Mouse (Mus musculus): Measurements from ENCODE around the gene Pold4. TPM values are rescaled to one million over a fixed set of nuclear protein-coding genes. Genes with fewer than 3 reads are reported as not detected.
A peak's percentile ranks its signal among the peaks of the same experiment; 100 is the strongest.

Pold4 gene
- polyA plus RNA-seq, 1 experiment from 2014 or later, result 31.3 TPM

- DNase-seq (ENCODE audit: low spot score), result no peak
- no peaks in the 10 kb centered on the region for H3K27me3 ChIP-seq (replicated peaks; ENCODE audit: control insufficient read depth, insufficient read depth, low read length)
- no peak overlapping the region for H3K4me3 ChIP-seq (ENCODE audit: low read depth, low read length)
- peak overlapping the region; percentile 57; the same call in 1 of the 2 replicates for H3K27ac ChIP-seq (replicated peaks; ENCODE audit: low read depth, low read length)
- no peak for ATAC-seq (ENCODE audit: low read depth)
- no peaks in the 10 kb centered on the region for H3K9me3 ChIP-seq (ENCODE audit: control insufficient read depth, low read length)
- peaks cover 12% of the 10 kb centered on the region for H3K36me3 ChIP-seq (ENCODE audit: control insufficient read depth, insufficient read depth, low read length)
- WGBS, result 73% methylated on average over 6 of the region's 6 CpGs
- H3K9ac ChIP-seq (ENCODE audit: low read depth, low read length), result 0 out of 2 replicates have a peak overlapping the region, but pooled peaks have one; percentile 35
- H3K4me1 ChIP-seq (ENCODE audit: control insufficient read depth, insufficient read depth, low read length), result peaks cover 46% of the 10 kb centered on the region
- 0 out of 2 replicates have a peak overlapping the region, but pooled peaks have one; percentile 28 for H3K4me2 ChIP-seq (ENCODE audit: low read depth, low read length)
These were observed 11.8 kb upstream of the Pold4 start for GRCm38 (mm10) chr19:4219943-4220342.

- H3K4me1 ChIP-seq (ENCODE audit: control insufficient read depth, insufficient read depth, low read length), result peaks cover 46% of the 10 kb centered on the region
- peak overlapping the region; percentile 28 for H3K4me2 ChIP-seq (ENCODE audit: low read depth, low read length)
These were observed 11.3 kb upstream of the Pold4 start for GRCm38 (mm10) chr19:4220416-4220815.

DNA sequence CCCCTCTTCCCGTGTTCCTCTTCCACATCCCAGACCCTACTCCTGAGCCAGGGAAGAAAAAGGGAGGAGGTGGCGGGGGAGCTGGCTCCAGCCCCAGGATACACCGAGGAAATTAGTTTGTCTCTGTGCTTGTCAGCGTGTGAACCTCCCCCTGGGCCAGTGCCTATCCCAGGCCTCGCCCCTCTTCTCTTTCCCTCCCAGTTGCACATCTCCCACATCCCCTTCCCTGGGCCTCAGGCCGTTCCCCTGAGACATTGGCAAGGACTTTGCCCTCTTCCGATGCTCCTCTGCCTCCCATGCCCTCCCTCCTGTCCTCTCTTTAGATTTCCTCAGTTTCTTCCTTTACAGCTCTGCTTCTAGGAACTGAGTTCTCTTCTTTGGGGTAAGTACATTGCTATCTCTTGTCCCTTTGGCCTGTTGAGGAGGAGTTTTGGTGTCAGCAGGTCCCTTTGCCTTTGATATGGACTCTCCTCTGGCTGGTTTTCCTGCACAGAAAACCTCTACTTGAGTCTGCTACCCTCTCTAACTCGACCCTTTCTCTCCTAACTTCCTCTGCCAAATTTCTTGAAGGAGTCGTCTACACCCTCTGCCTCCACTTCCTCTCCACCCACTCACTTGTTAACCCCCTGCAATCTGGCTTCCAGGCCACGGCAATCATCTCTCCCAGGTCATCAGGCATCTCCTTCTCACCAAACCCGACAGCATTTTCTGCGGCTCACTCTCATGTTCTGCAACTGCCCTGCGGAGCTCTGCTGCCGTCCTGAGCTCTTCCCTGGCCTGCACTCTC is 10.5 kb upstream of the Pold4 start:
- ATAC-seq (ENCODE audit: low read depth), result peak; percentile 39
- WGBS, result 30% methylated on average over 13 of the region's 14 CpGs

More at GRCm38 (mm10) chr19:4220416-4220815, 11.3 kb upstream of the Pold4 start:
- H3K27ac ChIP-seq (replicated peaks; ENCODE audit: low read depth, low read length), result peak overlapping the region; percentile 57
- H3K9me3 ChIP-seq (ENCODE audit: control insufficient read depth, low read length), result no peaks in the 10 kb centered on the region
- WGBS, result 47% methylated on average over 4 of the region's 4 CpGs
- H3K9ac ChIP-seq (ENCODE audit: low read depth, low read length), result peak overlapping the region; percentile 35; the same call in 1 of the 2 replicates
- ATAC-seq (ENCODE audit: low read depth), result peak; percentile 47; the same call in 1 of the 2 replicates
- DNase-seq (ENCODE audit: low spot score), result no peak
- no peaks in the 10 kb centered on the region for H3K27me3 ChIP-seq (replicated peaks; ENCODE audit: control insufficient read depth, insufficient read depth, low read length)
- H3K4me3 ChIP-seq (ENCODE audit: low read depth, low read length), result no peak overlapping the region
- peaks cover 12% of the 10 kb centered on the region for H3K36me3 ChIP-seq (ENCODE audit: control insufficient read depth, insufficient read depth, low read length)

GRCm38 (mm10) chr19:4222165-4222564 is 9.5 kb upstream of the Pold4 start:
- H3K4me3 ChIP-seq (ENCODE audit: low read depth, low read length), result no peak overlapping the region
- DNase-seq (ENCODE audit: low spot score), result no peak
- no peak for ATAC-seq (ENCODE audit: low read depth)
- peaks cover 12% of the 10 kb centered on the region for H3K36me3 ChIP-seq (ENCODE audit: control insufficient read depth, insufficient read depth, low read length)
- no peak overlapping the region for H3K4me2 ChIP-seq (ENCODE audit: low read depth, low read length)
- H3K27ac ChIP-seq (replicated peaks; ENCODE audit: low read depth, low read length), result no peak overlapping the region
- 78% methylated on average over 11 of the region's 11 CpGs for WGBS
- no peaks in the 10 kb centered on the region for H3K9me3 ChIP-seq (ENCODE audit: control insufficient read depth, low read length)
- H3K9ac ChIP-seq (ENCODE audit: low read depth, low read length), result no peak overlapping the region
- peaks cover 38% of the 10 kb centered on the region for H3K4me1 ChIP-seq (ENCODE audit: control insufficient read depth, insufficient read depth, low read length)
- no peaks in the 10 kb centered on the region for H3K27me3 ChIP-seq (replicated peaks; ENCODE audit: control insufficient read depth, insufficient read depth, low read length)

More for the DNA sequence above, 10.5 kb upstream of the Pold4 start:
- Histone ChIP-seq H3K4me1 (ENCODE audit: control insufficient read depth, insufficient read depth, low read length) (peaks cover 44% of the 10 kb centered on the region), H3K36me3 (ENCODE audit: control insufficient read depth, insufficient read depth, low read length) (peaks cover 12% of the 10 kb centered on the region), H3K27me3 (replicated peaks; ENCODE audit: control insufficient read depth, insufficient read depth, low read length) (no peaks in the 10 kb centered on the region), H3K9me3 (ENCODE audit: control insufficient read depth, low read length) (no peaks in the 10 kb centered on the region), H3K4me3 (ENCODE audit: low read depth, low read length) (no peak overlapping the region), H3K27ac (replicated peaks; ENCODE audit: low read depth, low read length) (peak overlapping the region; percentile 57), H3K9ac (ENCODE audit: low read depth, low read length) (peak overlapping the region; percentile 35), H3K4me2 (ENCODE audit: low read depth, low read length) (peak overlapping the region; percentile 28)
- DNase-seq (ENCODE audit: low spot score), result peak; percentile 61

DNA sequence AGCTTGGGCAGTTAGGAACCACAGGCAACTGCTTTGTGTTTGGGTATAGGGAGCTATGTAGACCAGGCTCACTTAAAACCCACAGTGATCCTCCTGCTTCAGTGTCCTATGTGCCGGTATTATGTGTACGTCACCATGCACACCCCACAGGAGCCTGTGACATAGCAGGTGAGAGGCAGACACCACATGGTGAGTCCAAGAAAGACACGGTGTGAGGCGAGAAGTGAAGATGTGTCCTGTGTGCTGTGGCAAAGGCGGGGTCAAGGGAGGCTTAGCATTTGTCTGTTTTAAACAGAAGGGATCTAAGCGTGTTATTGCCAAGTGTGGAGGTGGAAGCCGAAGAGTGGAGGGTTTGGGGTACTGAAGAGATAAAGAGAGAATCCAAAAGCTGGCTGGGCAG is 4.9 kb upstream of the Pold4 start:
- H3K27ac ChIP-seq (replicated peaks; ENCODE audit: low read depth, low read length), result no peak overlapping the region
- H3K27me3 ChIP-seq (replicated peaks; ENCODE audit: control insufficient read depth, insufficient read depth, low read length), result no peaks in the 10 kb centered on the region
- H3K9ac ChIP-seq (ENCODE audit: low read depth, low read length), result no peak overlapping the region
- H3K4me1 ChIP-seq (ENCODE audit: control insufficient read depth, insufficient read depth, low read length), result peaks cover 3% of the 10 kb centered on the region
- WGBS, result 88% methylated on average over 7 of the region's 7 CpGs
- H3K36me3 ChIP-seq (ENCODE audit: control insufficient read depth, insufficient read depth, low read length), result peaks cover 7% of the 10 kb centered on the region
- DNase-seq (ENCODE audit: low spot score) (no peak), ATAC-seq (ENCODE audit: low read depth) (no peak)
- no peaks in the 10 kb centered on the region for H3K9me3 ChIP-seq (ENCODE audit: control insufficient read depth, low read length)
- H3K4me2 ChIP-seq (ENCODE audit: low read depth, low read length), result no peak overlapping the region
- no peak overlapping the region for H3K4me3 ChIP-seq (ENCODE audit: low read depth, low read length)

- Histone ChIP-seq H3K27ac (replicated peaks; ENCODE audit: low read depth, low read length) (no peak overlapping the region), H3K4me2 (ENCODE audit: low read depth, low read length) (no peak overlapping the region), H3K27me3 (replicated peaks; ENCODE audit: control insufficient read depth, insufficient read depth, low read length) (no peaks in the 10 kb centered on the region), H3K9ac (ENCODE audit: low read depth, low read length) (no peak overlapping the region), H3K4me3 (ENCODE audit: low read depth, low read length) (no peak overlapping the region), H3K4me1 (ENCODE audit: control insufficient read depth, insufficient read depth, low read length) (peaks cover 7% of the 10 kb centered on the region; the same call in 1 of the 2 replicates), H3K36me3 (ENCODE audit: control insufficient read depth, insufficient read depth, low read length) (0 out of 2 replicates have a peak, but pooled peaks cover under 1% of the 10 kb centered on the region), H3K9me3 (ENCODE audit: control insufficient read depth, low read length) (no peaks in the 10 kb centered on the region)
- DNase-seq (ENCODE audit: low spot score), result no peak
- no peak for ATAC-seq (ENCODE audit: low read depth)
- 71% methylated on average over 5 of the region's 5 CpGs for WGBS
These were observed 4.3 kb upstream of the Pold4 start for GRCm38 (mm10) chr19:4227446-4227845.

DNA sequence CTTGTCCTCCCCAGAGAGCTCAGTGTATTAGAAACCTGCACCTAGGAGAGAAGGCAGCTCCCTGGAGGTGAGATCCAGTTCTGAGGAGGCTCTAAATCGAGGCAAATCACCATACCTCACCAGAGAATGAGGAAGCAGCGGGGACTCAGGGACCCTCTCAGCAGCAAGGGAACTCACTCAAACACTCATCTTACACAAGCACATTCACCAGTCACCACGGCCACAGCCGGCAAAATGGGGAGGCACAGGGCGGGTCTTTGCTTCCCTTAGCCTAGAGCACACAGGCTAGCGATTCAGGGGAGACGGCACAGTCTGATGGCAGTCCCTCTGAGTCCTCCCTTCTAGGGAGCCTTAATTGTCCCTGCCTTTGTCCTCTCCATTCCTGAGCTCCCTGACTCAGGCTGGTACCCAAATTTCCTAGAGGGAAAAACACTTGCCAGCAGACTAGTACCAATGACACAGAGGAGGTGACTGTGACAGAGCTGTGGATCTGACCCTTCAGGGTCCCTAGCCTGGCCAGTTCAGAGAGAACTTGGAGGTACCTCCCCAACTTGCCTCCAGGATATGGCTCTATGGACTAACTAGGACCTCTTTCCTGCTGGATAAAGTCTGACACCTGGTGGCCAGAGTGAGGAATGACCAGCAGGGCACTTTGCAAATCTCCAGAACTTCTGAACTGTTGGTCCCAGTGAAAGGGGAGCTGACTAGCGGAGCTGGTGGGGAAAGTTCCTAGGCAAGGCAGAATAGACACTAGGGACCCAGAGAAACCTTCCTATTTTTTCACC is 3.6 kb upstream of the Pold4 start:
- no peak overlapping the region for H3K4me2 ChIP-seq (ENCODE audit: low read depth, low read length)
- no peak overlapping the region for H3K4me3 ChIP-seq (ENCODE audit: low read depth, low read length)
- DNase-seq (ENCODE audit: low spot score), result peak; percentile 89
- H3K36me3 ChIP-seq (ENCODE audit: control insufficient read depth, insufficient read depth, low read length), result no peaks in the 10 kb centered on the region
- H3K9ac ChIP-seq (ENCODE audit: low read depth, low read length), result no peak overlapping the region
- H3K27me3 ChIP-seq (replicated peaks; ENCODE audit: control insufficient read depth, insufficient read depth, low read length), result no peaks in the 10 kb centered on the region
- no peak overlapping the region for H3K27ac ChIP-seq (replicated peaks; ENCODE audit: low read depth, low read length)
- no peaks in the 10 kb centered on the region for H3K9me3 ChIP-seq (ENCODE audit: control insufficient read depth, low read length)
- WGBS, result 14% methylated on average over 8 of the region's 8 CpGs
- ATAC-seq (ENCODE audit: low read depth), result peak; percentile 35; the same call in 1 of the 2 replicates
- peaks cover 10% of the 10 kb centered on the region; the same call in 1 of the 2 replicates for H3K4me1 ChIP-seq (ENCODE audit: control insufficient read depth, insufficient read depth, low read length)

DNA sequence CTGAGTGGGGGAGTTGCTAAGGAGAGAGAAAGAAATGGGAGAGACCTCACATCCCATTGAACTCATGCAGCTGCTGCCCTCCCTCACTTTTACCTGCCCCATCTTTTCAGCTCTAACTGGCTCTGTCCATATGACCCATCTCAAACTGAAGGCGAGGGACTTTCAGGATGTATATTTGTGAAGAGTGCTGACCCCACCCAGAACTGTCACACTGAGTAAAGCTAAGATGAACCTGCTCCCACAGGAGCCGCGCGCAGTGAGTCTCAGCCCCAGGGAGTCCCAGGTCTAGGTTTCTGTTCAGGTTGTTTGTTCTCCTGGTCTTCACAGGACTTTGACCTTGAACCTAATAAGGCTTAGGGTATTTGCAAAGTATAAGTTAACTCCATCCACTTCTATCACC is 2.8 kb upstream of the Pold4 start:
- no peak for ATAC-seq (ENCODE audit: low read depth)
- H3K9ac ChIP-seq (ENCODE audit: low read depth, low read length), result no peak overlapping the region
- WGBS, result 78% methylated on average over 4 of the region's 4 CpGs

More for the DNA sequence above, 2.8 kb upstream of the Pold4 start:
- H3K4me3 ChIP-seq (ENCODE audit: low read depth, low read length), result no peak overlapping the region
- peaks cover 10% of the 10 kb centered on the region; the same call in 1 of the 2 replicates for H3K4me1 ChIP-seq (ENCODE audit: control insufficient read depth, insufficient read depth, low read length)
- no peak overlapping the region for H3K4me2 ChIP-seq (ENCODE audit: low read depth, low read length)
- no peaks in the 10 kb centered on the region for H3K27me3 ChIP-seq (replicated peaks; ENCODE audit: control insufficient read depth, insufficient read depth, low read length)
- no peaks in the 10 kb centered on the region for H3K36me3 ChIP-seq (ENCODE audit: control insufficient read depth, insufficient read depth, low read length)
- DNase-seq (ENCODE audit: low spot score), result no peak
- no peaks in the 10 kb centered on the region for H3K9me3 ChIP-seq (ENCODE audit: control insufficient read depth, low read length)
- no peak overlapping the region for H3K27ac ChIP-seq (replicated peaks; ENCODE audit: low read depth, low read length)

All from embryonic facial prominence, embryonic 14.5 days (tissue).